Mouse (Mus musculus) left cerebral cortex, adult 8-10 months (tissue): Measurements from ENCODE around the gene Nhej1. TPM values are rescaled to one million over a fixed set of nuclear protein-coding genes. Genes with fewer than 3 reads are reported as not detected.

Experiments
- DNase-seq, 2 experiments: peaks; one replicate each; pipeline ENCODE4 v3.0.0; 2022; ENCODE audit warnings: low spot score in 2 of 2
- total RNA-seq, 4 experiments: library from RNA; stranded (reverse); gene quantifications; 2 replicates each; pipeline ENCODE4 v1.2.4; 2022

Gene Nhej1
- total RNA-seq, 4 experiments from 2014 or later = 2.0 to 4.8 (median 3.3) TPM

DNA sequence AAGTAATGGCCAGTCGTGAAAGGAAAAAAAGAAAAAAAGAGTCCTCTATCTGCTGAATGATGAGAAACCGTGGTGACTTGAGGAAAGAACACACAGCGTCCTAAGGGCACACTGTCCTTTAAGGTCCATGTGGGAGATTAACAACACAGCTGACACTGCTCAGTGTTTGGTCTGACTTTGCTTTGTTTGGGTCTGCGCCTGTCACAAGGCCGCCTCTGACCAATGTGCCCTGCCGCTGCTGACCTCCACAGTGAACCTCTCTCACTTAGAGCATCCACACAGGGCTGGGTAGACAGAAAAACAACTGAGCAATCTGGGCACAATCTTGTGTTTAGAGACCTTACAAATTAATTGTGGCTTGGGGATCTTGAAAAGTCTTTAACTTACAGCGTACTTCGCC is 148.0 kb downstream of the Nhej1 start:
- DNase-seq = no peak

DNA sequence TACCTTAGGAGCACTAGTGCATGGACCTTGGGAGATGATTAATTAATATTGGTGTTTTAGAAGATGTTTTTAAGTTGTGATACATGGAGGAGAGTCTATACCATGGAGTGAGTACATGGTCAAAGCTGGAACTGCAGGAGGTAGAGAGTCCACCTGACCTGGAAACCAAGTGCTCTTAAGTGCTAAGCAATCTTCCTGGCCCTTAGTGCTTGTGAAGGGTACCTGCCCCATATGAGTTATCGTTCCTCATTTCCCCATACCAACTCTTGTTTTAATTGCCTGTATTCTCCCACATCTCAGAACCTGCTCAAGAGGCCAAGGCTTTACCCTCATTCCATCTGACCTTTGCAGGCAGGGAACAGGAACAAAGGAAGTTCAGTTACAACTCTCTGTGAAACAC is 149.1 kb downstream of the Nhej1 start:
- no peak for DNase-seq

GRCm38 (mm10) chr1:74973590-74973989 is 151.4 kb downstream of the Nhej1 start:
- DNase-seq = no peak

DNA sequence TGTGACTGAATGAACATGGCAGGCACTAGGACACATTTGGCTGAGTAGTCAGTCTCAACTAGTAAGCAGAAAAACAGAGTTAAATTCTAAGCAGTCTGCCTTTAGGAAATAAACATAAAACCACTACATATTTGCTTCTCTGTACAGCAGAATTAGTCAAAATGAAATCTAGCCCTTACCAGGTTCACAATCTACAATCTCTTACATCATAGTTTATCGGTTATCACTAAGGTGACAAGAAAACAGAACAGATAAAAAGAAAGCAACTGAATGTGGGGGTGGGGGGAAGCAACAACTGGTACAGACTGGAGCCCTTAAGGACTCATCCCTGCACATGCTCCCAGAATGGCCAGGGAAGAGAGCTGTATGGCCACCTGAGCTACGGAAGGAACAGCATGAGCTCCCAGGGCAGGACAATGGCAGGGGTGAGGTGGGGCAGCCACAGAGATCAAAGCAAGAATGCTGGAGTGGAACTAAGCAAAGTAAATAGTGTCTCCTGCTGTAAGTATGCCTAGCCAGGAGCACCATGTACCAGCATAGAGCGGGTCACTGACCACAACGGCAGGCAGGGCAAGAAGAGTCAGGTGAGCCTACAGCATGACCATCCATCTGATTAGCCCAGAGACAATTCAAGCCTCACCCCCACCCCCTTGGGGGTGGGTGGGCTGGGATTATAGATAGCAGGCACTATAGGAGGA is 153.5 kb downstream of the Nhej1 start:
- no peak for DNase-seq

DNA sequence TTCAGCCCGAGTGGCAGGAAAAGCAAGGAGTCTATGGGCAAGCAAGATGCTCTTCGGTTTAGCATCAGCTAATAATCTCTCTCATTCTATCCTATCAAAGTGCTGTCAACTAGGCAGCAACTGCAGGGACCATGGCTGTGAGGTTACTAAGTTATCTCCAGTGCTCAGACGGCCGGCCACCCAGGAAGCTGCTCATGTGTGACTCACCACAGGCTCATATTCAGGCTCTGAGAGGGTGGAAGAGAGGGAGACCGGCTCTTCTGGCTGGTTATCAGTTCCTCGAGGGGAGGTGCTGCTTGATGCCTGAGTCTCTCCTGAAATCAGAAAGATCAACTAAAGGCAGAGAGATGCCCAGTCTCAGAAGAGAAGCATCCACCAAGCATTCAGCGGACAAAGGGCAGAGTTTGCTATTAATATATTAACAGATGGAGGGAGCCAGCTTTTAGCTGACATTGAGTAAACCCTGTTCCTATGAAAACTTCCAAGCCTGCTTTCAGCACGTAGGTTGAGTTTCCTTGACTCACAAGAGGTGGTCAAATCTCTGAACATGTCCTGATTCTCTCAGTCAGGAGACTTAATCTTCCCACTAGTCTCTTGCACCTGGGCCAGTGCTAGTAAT is 156.9 kb downstream of the Nhej1 start:
- DNase-seq = no peak

DNA sequence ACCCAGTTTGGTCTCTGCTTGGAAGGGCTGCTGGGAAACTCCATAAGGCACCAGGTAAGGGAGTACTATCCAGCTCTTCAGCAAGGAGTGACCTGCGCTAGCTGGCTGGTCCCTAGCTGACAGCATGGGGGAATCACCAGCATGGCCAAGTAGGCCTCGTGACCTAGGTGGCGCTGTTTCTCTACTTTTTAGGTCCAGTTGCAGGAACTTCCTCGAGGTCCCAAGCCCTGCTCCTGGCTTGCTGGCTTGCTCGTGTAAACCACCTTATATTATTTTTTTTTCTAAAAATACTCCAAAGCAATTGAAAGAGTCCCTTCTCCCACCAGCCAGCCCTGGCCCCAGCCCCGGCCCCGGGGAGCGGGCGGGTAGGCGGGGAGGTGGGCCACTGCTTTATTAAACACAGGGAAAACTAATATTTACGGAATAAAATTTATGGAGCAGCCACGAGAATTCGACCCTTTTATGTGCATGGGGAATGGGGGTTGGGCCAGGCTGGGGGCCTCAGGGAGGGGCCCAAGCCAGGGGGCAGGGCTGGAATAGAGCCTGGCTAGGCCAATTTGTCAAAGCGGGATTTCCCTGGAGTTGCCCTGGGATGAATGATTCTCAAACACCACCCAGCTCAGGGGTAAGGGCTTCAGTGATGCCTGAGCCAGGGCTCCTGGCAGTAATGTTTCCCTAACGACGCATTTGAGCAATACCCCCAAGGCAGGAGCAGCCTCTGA is 160.3 kb downstream of the Nhej1 start:
- peak in 1 of 2 experiments; percentile 27 for DNase-seq

DNA sequence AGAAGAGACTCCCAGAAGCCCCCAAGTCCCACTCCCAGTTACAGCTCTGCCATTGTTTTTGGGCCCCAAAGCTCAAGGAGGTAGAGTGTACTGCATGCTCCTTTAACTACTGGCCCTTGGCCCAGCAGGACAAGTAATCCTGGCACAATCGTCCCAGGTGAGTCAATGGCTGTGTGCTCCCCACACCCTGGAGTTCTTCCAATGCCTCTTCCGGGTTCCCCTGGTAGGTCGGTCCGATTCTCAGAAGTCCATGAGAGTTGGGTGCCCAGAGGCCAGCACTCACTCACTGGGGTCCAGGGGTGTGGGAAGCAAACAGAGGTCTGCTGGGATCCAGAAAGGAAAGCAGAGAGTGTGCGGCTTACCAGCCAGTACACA is 162.2 kb downstream of the Nhej1 start:
- no peak for DNase-seq

DNA sequence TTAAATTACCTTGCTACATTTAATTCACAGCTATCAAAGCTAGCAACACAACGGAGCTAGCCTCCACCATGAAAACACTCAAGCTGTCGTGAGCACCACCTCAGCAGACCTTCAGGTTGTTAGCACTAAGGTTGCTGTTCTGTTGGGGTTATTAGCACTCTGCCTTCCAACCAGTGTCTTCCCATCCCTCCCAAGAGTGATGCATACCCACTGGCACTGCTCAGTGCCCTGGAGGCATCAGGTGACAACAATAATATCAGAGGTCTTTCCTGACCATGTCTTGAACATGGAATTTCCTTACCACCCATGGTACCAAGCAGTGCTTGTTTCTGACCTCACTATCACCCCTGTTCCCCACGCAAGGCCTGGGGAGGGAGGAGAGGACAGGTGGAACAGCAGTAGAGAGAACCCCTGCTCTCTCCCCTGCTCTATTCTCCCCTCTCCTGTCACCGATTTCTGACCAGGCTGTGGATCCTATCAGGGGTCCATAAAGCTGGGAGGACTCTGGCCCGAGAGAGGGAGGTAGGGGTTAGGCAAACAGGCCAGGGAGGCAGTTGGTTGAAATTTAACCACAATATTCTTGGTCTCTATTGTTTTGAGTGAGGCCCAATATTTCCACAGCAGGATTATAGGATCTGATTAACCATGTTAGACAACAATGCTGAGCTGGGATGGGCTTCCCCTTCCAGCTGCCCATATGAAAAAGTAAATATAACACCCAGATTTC is 162.7 kb downstream of the Nhej1 start:
- DNase-seq = no peak

DNA sequence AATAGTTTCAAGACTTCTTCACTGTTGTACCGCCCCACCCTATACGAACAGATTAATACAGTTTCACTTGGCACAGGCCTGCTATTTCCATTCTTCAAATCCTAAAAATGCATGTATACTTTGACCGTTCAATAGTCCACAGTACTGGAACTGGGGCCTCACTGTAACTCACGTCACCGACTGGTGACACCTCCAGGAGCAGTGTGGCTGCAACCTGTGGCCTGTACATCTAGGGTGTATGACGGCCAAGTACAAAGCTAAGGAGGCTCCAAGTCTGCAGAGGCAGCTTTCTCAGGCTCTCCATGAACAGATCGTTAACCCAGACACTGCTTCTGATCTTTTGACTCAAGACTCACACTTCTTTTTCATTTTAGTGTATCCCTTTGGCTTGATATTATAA is 163.3 kb downstream of the Nhej1 start:
- DNase-seq = no peak

GRCm38 (mm10) chr1:74960059-74960458 is 164.9 kb downstream of the Nhej1 start:
- DNase-seq = no peak

GRCm38 (mm10) chr1:74951556-74952210 is 173.3 kb downstream of the Nhej1 start, which contains the start of gene Ihh:
TSS of gene Ihh (minus strand) at chr1:74951672.
- no peak for DNase-seq

- no peak for DNase-seq
Observed at GRCm38 (mm10) chr1:74950576-74951490, 174.2 kb downstream of the Nhej1 start.

DNA sequence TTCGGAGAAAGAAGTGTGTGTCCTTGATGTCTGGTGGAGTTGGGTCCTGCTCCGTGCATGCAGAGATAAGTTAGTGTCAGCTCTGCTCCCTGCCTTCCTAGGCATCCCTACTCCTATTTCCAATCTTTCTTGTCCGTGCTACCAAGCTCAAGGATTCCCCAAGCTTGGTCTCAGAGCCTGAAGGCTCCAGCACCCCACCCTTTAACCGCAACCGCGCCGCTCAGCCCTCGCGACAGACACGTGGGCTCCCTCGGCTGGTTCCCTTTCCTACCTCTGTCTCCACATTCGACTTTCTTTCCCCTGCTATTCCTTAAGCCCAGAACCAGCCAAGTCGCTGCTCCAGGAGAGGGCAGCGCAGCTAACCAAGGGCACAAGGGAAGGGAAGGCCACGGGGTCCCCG is 174.9 kb downstream of the Nhej1 start:
- DNase-seq = no peak

DNA sequence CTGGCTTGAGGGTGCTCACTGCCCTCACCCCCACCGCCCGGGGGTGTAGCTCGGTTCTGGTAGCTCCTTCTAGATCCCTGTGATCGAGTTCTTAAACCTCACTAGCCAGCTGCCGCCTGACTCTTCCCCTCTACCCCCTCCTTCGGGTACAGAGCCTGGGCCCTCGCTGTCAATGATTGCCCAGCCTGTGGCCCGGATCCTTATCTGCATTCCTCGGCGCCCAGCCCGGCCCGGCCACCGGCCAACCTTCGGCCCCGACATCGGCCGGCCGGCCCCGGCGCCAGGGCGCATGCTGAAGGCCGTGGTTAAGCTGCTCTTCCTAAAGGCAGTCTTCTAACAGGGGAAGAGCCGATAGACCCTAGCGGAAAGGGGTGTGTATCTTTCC is 175.3 kb downstream of the Nhej1 start:
- DNase-seq = no peak

DNA sequence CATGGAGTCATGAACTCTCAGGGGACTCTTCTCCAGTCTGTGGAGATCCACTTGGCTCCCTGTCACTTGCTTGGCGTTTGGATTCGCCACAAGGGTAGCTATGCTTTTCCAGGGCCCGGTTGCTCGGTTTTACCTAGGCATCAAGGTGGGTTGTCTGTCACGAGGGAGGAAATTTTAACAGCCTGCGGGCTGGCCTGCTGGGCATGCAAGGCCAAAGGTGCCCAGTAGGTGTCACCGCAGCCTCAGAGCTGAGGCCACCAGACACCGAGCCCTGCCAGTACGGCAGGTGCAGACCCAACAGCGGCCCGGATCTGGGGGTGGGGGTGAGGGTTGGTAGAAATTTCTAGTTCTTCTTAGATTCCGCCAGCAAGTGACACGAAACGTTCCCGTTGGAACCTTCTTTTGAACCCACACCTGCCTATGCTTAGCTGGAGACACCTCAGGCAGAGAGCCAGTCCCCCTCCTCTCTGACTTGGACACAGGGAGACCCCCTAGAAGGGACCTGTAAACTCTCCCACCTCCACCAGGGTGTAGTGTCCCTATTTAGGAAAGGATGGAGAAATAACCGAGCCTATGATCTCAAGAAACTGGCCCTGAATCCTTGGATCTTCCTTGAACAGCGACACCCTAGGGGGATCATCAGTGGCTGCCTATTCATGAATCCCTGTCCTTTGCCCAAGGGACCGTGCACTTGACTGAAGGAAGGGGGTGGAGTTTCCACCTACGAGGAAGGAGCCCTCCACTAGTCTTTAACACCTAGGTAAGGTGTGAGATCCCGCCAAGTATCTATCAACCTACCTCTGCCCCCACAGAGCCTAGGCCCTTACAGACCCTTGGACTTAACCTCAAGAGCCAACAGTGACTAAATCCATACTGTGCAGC is 176.0 kb downstream of the Nhej1 start:
- peak in 1 of 2 experiments; percentile 39 for DNase-seq

DNA sequence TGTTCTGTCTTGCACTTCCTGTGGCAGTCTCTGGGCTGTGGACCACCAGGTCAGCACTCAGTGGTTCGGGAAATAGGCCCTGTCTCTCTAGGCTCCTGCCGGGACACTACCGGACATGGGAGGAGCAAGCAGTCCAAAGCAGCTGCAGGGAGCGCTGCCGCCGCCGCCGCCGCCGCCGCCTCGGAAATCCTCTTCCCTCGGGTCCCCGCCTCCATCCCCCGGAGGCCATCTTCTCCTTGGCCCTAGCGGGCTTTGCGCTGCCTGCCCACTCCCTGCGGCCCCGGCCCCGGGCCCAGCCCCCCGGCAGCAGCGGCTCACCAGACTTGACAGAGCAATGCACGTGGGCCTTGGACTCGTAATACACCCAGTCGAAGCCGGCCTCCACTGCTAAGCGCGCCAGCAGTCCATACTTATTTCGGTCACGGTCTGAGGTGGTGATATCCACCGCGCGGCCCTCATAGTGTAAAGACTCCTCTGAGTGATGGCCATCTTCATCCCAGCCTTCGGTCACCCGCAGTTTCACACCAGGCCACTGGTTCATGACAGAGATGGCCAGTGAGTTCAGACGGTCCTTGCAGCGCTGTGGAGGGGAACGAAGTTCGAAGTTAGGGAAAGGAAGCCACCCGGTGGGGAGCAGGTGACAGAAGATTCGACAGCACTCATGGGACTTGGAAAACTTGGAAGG is 176.9 kb downstream of the Nhej1 start:
- no peak for DNase-seq

DNA sequence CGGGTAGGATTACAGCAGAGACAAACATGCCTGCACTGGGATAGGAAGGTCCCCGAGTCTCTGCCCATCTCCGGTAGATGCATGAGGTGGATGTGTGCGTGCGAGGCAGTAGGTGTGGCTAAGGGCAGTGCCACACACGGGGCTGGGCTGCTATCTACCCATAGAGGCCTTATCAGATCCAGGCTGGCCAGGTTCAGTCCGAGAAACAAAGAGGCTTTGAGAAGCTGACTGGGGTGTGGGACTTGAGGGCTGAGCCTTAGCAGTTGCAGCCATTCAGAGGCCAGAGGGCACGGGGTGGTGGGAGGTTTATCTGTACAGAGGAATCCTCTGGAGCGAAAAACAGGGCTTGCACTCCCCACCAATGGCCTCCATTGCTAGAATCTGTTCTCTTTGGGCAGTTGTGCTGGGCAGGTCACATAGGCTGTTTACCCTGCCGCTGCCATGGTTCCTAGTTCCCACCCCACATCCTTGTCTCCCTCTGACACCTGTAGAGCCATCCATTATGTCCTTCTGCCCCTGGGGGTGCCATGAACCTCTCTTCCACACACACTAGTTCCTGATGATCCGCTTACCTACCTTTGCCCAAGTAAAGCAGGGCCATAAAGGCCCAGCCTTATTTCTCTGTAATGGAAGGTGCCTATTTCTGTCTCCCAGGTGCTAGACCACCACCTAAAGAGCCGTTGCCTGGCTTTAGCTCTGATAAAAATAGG is 183.2 kb downstream of the Nhej1 start:
- DNase-seq = no peak

DNA sequence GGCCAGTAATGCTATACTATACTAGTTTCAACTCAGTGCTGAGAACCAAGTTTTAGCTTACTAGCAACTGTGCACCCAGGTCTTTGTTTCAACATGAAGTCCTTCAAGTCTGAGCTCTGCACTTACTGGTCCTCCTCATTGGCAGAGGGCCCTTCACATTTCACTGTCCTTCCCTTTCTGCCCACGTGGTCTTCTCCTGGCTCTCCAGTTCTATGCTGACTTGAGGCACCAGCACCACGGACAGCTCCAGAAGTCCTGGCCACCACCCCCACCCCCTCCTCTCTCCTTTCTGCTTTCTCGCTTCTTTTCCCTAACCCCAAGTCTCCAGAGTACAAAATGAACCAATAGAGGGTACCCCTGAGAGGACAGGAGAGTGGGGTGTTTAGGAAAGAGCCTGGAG is 185.2 kb downstream of the Nhej1 start:
- no peak for DNase-seq
